Mouse (Mus musculus) cerebellum, adult 11 months (tissue): ENCODE data around the gene Gm3298.
"Not testable (repeated sequence)": the region's sequence is repeated elsewhere in the genome, so short reads cannot be mapped to it uniquely, and the experiment has no call there.

Experiments used
- DNase-seq: peaks from one replicate; pipeline ENCODE4 v3.0.0; 2022

The Gm3298 gene

DNA sequence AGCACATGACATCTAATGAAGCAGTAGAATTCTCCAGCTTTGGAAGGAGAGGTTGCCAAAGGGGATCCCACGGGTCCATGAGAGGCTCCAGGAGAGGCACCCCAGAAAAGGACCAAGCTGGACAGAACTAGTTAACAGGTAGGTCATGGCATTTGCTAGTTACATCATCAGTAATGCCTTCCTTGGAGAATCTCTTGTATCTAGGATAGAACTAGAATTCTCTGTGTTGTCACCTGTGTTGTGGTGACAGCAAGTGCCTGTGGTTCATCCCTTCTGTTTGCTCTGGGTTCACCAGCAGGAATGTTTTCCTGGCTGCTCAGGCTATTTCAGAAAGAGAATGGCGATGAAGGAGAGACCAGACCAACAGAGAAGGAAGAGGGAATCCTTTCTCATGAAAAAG lies at the start of gene Gm3298:
Gm3298 (plus strand) TSS at position 301 of the 400 bp plus-strand sequence.
- DNase-seq: not testable (repeated sequence)

DNA sequence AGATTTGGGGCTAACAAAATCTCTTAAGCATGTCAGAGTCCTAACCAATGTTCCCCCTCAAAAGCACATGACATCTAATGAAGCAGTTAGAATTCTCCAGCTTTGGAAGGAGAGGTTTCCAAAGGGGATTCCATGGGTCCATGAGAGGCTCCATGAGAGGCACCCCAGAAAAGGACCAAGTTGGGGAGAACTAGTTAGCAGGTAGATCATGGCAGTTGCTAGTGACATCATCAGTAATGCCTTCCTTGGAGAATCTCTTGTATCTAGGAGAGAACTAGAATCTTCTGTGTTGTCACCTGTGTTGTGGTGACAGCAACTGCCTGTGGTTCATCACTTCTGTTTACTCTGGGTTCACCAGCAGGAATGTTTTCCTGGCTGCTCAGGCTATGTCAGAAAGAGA lies 32.1 kb upstream of the Gm3298 start, which contains the start of gene Gm8297:
Gm8297 (plus strand) TSS at position 301 of the 400 bp plus-strand sequence.
- DNase-seq: not testable (repeated sequence)

DNA sequence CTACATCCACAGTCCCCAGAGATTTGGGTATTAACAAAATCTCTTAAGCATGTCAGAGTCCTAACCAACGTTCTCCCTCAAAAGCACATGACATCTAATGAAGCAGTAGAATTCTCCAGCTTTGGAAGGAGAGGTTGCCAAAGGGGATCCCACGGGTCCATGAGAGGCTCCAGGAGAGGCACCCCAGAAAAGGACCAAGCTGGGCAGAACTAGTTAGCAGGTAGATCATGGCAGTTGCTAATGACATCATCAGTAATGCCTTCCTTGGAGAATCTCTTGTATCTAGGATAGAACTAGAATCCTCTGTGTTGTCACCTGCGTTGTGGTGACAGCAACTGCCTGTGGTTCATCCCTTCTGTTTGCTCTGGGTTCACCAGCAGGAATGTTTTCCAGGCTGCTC lies 34.6 kb downstream of the Gm3298 start, which contains the start of gene 4930555G01Rik:
4930555G01Rik (plus strand) TSS at position 301 of the 400 bp plus-strand sequence.
- DNase-seq: not testable (repeated sequence)
